Mouse (Mus musculus) MEL (cell line): ENCODE data around the gene Fzd5.

Experiments
- BHLHE40 ChIP-seq: IDR thresholded peaks from 2 replicates; pipeline ENCODE4 v1.6.1; 2012; ENCODE audit warnings: low read depth, mild to moderate bottlenecking, inconsistent platforms, low read length, improper control_type of control experiment, borderline replicate concordance
- CTCF ChIP-seq, 3 experiments: IDR thresholded peaks in 2 of 3; conservative IDR thresholded peaks in 1 of 3; 2 replicates each; pipeline ENCODE4 v1.5.1; 2011 to 2012; ENCODE audit warnings: low read length in 3 of 3, low read depth in 2 of 3, mild to moderate bottlenecking in 2 of 3, improper control_type of control experiment in 1 of 3, inconsistent platforms in 1 of 3, mixed read lengths in 1 of 3, moderate library complexity in 1 of 3; ENCODE audit not compliant: control insufficient read depth in 1 of 3, insufficient read depth in 1 of 3, poor library complexity in 1 of 3, severe bottlenecking in 1 of 3
- GABPA ChIP-seq: IDR thresholded peaks from 2 replicates; pipeline ENCODE4 v1.6.1; 2012; ENCODE audit warnings: low read depth, mild to moderate bottlenecking, inconsistent platforms, low read length, improper control_type of control experiment, moderate library complexity
- POLR2A ChIP-seq, 2 experiments: IDR thresholded peaks; 2 replicates each; pipeline ENCODE4 v1.6.1; 2011 to 2012; ENCODE audit warnings: low read length in 2 of 2, mild to moderate bottlenecking in 2 of 2, control low read depth in 1 of 2, improper control_type of control experiment in 1 of 2, low read depth in 1 of 2, moderate library complexity in 1 of 2; ENCODE audit not compliant: control insufficient read depth in 1 of 2, insufficient read depth in 1 of 2, poor library complexity in 1 of 2
- POLR2AphosphoS5 ChIP-seq: IDR thresholded peaks from 2 replicates; pipeline ENCODE4 v1.6.1; 2012; ENCODE audit warnings: low read depth, borderline replicate concordance, mild to moderate bottlenecking, inconsistent platforms, low read length, moderate library complexity, mixed read lengths
- SIN3A ChIP-seq: IDR thresholded peaks from 2 replicates; pipeline ENCODE4 v1.6.1; 2012; ENCODE audit warnings: low read length, improper control_type of control experiment, inconsistent platforms
- TCF12 ChIP-seq: IDR thresholded peaks from 2 replicates; pipeline ENCODE4 v1.6.1; 2014; ENCODE audit warnings: low read depth, mild to moderate bottlenecking, inconsistent platforms, low read length, improper control_type of control experiment, moderate library complexity

GRCm38 (mm10) chr1:64755971-64756639 is 18.6 kb upstream of the Fzd5 start:
- TF ChIP-seq GABPA: no peak
- TF ChIP-seq SIN3A: no peak
- no peak for TF ChIP-seq POLR2AphosphoS5
- peak; percentile 25; the same call in 1 of the 2 replicates for TF ChIP-seq TCF12
- TF ChIP-seq BHLHE40: peak; percentile 39; the same call in 1 of the 2 replicates
- TF ChIP-seq POLR2A (IDR thresholded peaks at IDR 0.05; ENCODE audit: control insufficient read depth in 1 of 2, insufficient read depth in 1 of 2, low read depth in 1 of 2, low read length in 2 of 2, poor library complexity in 1 of 2): no peak
- TF ChIP-seq CTCF (IDR thresholded peaks at IDR 0.05 in 2 of 3, conservative IDR thresholded peaks at IDR 0.05 in 1 of 3; ENCODE audit: control insufficient read depth in 1 of 3, insufficient read depth in 1 of 3, low read depth in 2 of 3, low read length in 3 of 3, poor library complexity in 1 of 3, severe bottlenecking in 1 of 3): no peak
